Mouse (Mus musculus) embryo, embryonic 11 days (tissue): ENCODE results near the gene St6galnac3.
A peak's percentile ranks its signal among the peaks of the same experiment; 100 is the strongest.
"Not testable (repeated sequence)": the region's sequence is repeated elsewhere in the genome, so short reads cannot be mapped to it uniquely, and the experiment has no call there.

ENCODE experiments used
- DNase-seq: peaks from one replicate; pipeline ENCODE4 v3.0.0-alpha.2; 2015

The St6galnac3 gene

GRCm38 (mm10) chr3:153724701-153725668, at the start of gene St6galnac3:
St6galnac3 (minus strand) TSS chr3:153725174.
- peak; percentile 96 for DNase-seq

- no peak for DNase-seq
Measured at GRCm38 (mm10) chr3:153774568-153774967, 49.6 kb upstream of the St6galnac3 start.

- DNase-seq, result no peak
Measured at GRCm38 (mm10) chr3:153771479-153771878, 46.5 kb upstream of the St6galnac3 start.

GRCm38 (mm10) chr3:153770573-153770972, 45.6 kb upstream of the St6galnac3 start:
- no peak for DNase-seq

GRCm38 (mm10) chr3:153769220-153769619, 44.2 kb upstream of the St6galnac3 start:
- DNase-seq, result no peak

GRCm38 (mm10) chr3:153765171-153765570, 40.2 kb upstream of the St6galnac3 start:
- no peak for DNase-seq

- peak; percentile 52 for DNase-seq
Measured at GRCm38 (mm10) chr3:153764760-153765159, 39.8 kb upstream of the St6galnac3 start.

- no peak for DNase-seq
Measured at GRCm38 (mm10) chr3:153761171-153761570, 36.2 kb upstream of the St6galnac3 start.

GRCm38 (mm10) chr3:153759269-153759668, 34.3 kb upstream of the St6galnac3 start:
- DNase-seq, result no peak

- no peak for DNase-seq
Measured at GRCm38 (mm10) chr3:153756500-153756996, 31.6 kb upstream of the St6galnac3 start.

GRCm38 (mm10) chr3:153755785-153756326, 30.9 kb upstream of the St6galnac3 start:
- DNase-seq, result not testable (repeated sequence)

GRCm38 (mm10) chr3:153751435-153751834, 26.5 kb upstream of the St6galnac3 start:
- no peak for DNase-seq

- no peak for DNase-seq
Measured at GRCm38 (mm10) chr3:153749359-153749758, 24.4 kb upstream of the St6galnac3 start.

GRCm38 (mm10) chr3:153748293-153748692, 23.3 kb upstream of the St6galnac3 start:
- DNase-seq, result no peak

- DNase-seq, result no peak
Measured at GRCm38 (mm10) chr3:153745099-153745498, 20.1 kb upstream of the St6galnac3 start.

GRCm38 (mm10) chr3:153744447-153744846, 19.5 kb upstream of the St6galnac3 start:
- DNase-seq, result no peak

GRCm38 (mm10) chr3:153741800-153742199, 16.8 kb upstream of the St6galnac3 start:
- no peak for DNase-seq

- peak; percentile 49 for DNase-seq
Measured at GRCm38 (mm10) chr3:153739351-153739750, 14.4 kb upstream of the St6galnac3 start.

GRCm38 (mm10) chr3:153738421-153738820, 13.4 kb upstream of the St6galnac3 start:
- DNase-seq, result no peak

- no peak for DNase-seq
Measured at GRCm38 (mm10) chr3:153736756-153737280, 11.8 kb upstream of the St6galnac3 start.

- DNase-seq, result no peak
Measured at GRCm38 (mm10) chr3:153735796-153736549, 11.0 kb upstream of the St6galnac3 start.

GRCm38 (mm10) chr3:153734741-153735140, 9.8 kb upstream of the St6galnac3 start:
- DNase-seq, result no peak
